8 mouse cellular contexts compared by ENCODE assay signal in the genomic region with DNA sequence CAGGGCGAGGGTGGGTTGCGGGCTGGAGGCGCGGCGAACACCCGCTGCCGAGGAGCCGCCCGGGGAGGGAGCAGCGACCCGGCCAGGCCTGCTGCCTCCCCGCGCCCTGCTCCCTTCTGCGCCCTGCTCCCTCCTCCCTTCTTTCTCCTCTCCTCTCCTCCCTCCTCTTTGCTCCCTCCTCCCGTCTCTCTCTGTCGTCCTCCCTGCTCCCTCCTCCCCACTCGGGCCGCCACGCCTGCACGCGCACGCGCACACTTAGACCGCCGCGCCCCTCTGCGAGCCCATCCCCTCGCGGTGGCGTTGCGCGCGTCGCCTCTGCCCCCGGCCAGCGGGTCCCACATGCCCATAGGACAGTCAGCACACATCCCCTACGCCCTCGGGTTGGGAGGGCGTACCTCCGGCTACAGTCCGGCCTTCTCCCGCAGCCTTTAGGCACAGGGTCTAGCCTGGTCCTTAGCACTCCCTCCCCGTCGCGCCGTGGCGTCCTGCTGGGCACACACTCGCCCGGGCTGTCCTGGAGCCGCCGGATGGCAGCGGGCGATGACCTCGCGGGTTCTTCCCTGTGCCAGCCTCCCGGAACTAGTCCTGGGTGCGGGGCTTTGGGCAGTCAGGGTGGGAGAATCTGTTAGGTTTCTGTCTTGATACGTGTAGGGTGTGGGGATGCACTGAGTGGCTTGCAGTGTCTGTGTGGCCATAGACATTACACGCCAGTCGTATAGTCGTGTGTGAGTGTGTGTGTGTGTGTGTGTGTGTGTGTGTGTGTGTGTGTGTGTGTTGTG. TPM values are rescaled to one million over a fixed set of nuclear protein-coding genes. Genes with fewer than 3 reads are reported as not detected.
DNase-seq lines count a peak whose midpoint lies in the region; ATAC-seq lines count a peak whose summit lies in the region.

A gene (minus strand): TSS at position 203 of the 779 bp plus-strand sequence.

- peak within 1 kb of the TSS; percentile 96 for H3K4me2 ChIP-seq in hindbrain, embryonic 14.5 days (replicated peaks)

- H3K9ac ChIP-seq in hindbrain, embryonic 14.5 days, result peak within 1 kb of the TSS; percentile 92

- peak; percentile 90 for DNase-seq in NIH3T3 (ENCODE audit: low read depth)
- DNase-seq in cerebellum, postnatal 14 days, result peak; percentile 96 to 97
- DNase-seq in frontal cortex, postnatal 36 days (ENCODE audit: low spot score in 2 of 2), result peak; percentile 89 to 94
- peak; percentile 91 for DNase-seq in hindbrain, embryonic 14.5 days (ENCODE audit: low spot score)
- peak; percentile 88 to 93 for DNase-seq in layer of hippocampus, postnatal 25 days (ENCODE audit: extremely low spot score in 1 of 2, low spot score in 1 of 2)
- peak; percentile 96 for DNase-seq in lung, postnatal 10 days
- DNase-seq in retina, adult 2 months (ENCODE audit: low read depth, low spot score), result peak; percentile 71
- peak; percentile 92 for DNase-seq in thymus, postnatal 14 days

- no peaks in the 10 kb centered on the region; the same call in 1 of the 2 replicates for H3K36me3 ChIP-seq in hindbrain, embryonic 14.5 days (replicated peaks; ENCODE audit: control insufficient read depth, insufficient read depth)

- H3K4me1 ChIP-seq in hindbrain, embryonic 14.5 days (replicated peaks; ENCODE audit: control insufficient read depth, insufficient read depth, low read length), result peaks cover 29% of the 10 kb centered on the region

- ATAC-seq in hindbrain, embryonic 14.5 days (ENCODE audit: low FRiP score), result peak; percentile 92

- H3K27me3 ChIP-seq in hindbrain, embryonic 14.5 days (ENCODE audit: control insufficient read depth, insufficient read depth, low read length), result no peaks in the 10 kb centered on the region

- under 1% methylated on average over 45 of the region's 61 CpGs for WGBS in hindbrain, embryonic 14.5 days

- H3K9me3 ChIP-seq in hindbrain, embryonic 14.5 days (ENCODE audit: control insufficient read depth, low read length), result no peaks in the 10 kb centered on the region

- H3K4me3 ChIP-seq in hindbrain, embryonic 14.5 days (replicated peaks; ENCODE audit: low read length), result peak within 1 kb of the TSS; percentile 88

- H3K27ac ChIP-seq in hindbrain, embryonic 14.5 days, result peak within 1 kb of the TSS; percentile 97

RNA-seq across cellular contexts. Expression of the gene that starts here (rescaled TPM):
- 45.4 and 50.6 TPM in 2 replicates for polyA plus RNA-seq in hindbrain, embryonic 14.5 days (2014; fragmentation: Nextera tagmentation; extraction: Ambion mirVana)
- total RNA-seq in layer of hippocampus, postnatal 25 days (2021), result 10 to 100 TPM; 39.4 to 43.1 TPM

Comparison
In these comparisons a context has a peak if more than half of its experiments do, and no peak if none do; other contexts are left out.
1. Peak in every context shown above with its lines: DNase-seq, ATAC-seq, H3K4me3 ChIP-seq and H3K27ac ChIP-seq.